Mouse (Mus musculus) lung, postnatal 0 days (tissue): ENCODE data around the gene Samsn1.

Source experiments
- CTCF ChIP-seq: IDR thresholded peaks from 2 replicates; pipeline ENCODE4 v1.5.1; 2016; ENCODE audit warnings: antibody characterized with exemption, mild to moderate bottlenecking
- EP300 ChIP-seq: IDR thresholded peaks from 2 replicates; pipeline ENCODE4 v1.6.1; 2016; ENCODE audit warnings: antibody characterized with exemption, mild to moderate bottlenecking, control low read depth

GRCm38 (mm10) chr16:75961487-75961886, 60.6 kb downstream of the Samsn1 start:
- TF ChIP-seq CTCF (no peak), EP300 (no peak)
